Mouse (Mus musculus): Measurements from ENCODE around the gene Auh. TPM values are rescaled to one million over a fixed set of nuclear protein-coding genes. Genes with fewer than 3 reads are reported as not detected.

Auh gene
- 10 to 100 TPM; 71.5 to 75.4 TPM for polyA plus RNA-seq (2017; shearing (Covaris generic))

GRCm38 (mm10) chr13:52929209-52930171, at the start of gene Auh:
TSS of gene Auh (minus strand) at chr13:52929681.

Other genes with a start within 250 kb of the Auh start
- gene Nfil3, start 51.4 kb upstream of the Auh start, polyA plus RNA-seq (2017; shearing (Covaris generic)) = 10 to 100 TPM; 28.2 to 39.2 TPM